Mouse (Mus musculus) ES-Bruce4 (cell line): ENCODE results near the gene Ndufaf8. TPM values are rescaled to one million over a fixed set of nuclear protein-coding genes. Genes with fewer than 3 reads are reported as not detected.
A peak's percentile ranks its signal among the peaks of the same experiment; 100 is the strongest.

Experiments
- H3K27ac ChIP-seq: 2 replicates; pipeline ENCODE4 v1.5.1; 2012; ENCODE audit warnings: low read length, inconsistent platforms; ENCODE audit not compliant: insufficient read depth
- H3K27me3 ChIP-seq: 2 replicates; pipeline ENCODE4 v1.6.1; 2012; ENCODE audit warnings: mild to moderate bottlenecking, low read length, inconsistent platforms; ENCODE audit not compliant: control insufficient read depth, poor library complexity, insufficient read depth, severe bottlenecking
- H3K36me3 ChIP-seq: 2 replicates; pipeline ENCODE4 v1.6.1; 2012; ENCODE audit warnings: inconsistent platforms, mild to moderate bottlenecking, low read length, moderate library complexity; ENCODE audit not compliant: control insufficient read depth, poor library complexity, insufficient read depth, severe bottlenecking
- H3K4me1 ChIP-seq: one replicate; pipeline ENCODE4 v1.8.1; 2011; ENCODE audit warnings: low read length; ENCODE audit not compliant: control insufficient read depth, insufficient read depth
- H3K4me3 ChIP-seq: 2 replicates; pipeline ENCODE4 v1.5.1; 2011; ENCODE audit warnings: low read depth, mild to moderate bottlenecking, low read length
- H3K9ac ChIP-seq: 2 replicates; pipeline ENCODE4 v1.6.1; 2012; ENCODE audit warnings: low read depth, mild to moderate bottlenecking, inconsistent platforms; ENCODE audit not compliant: poor library complexity, severe bottlenecking
- H3K9me3 ChIP-seq: replicated peaks from 2 replicates; pipeline ENCODE4 v1.6.1; 2012; ENCODE audit warnings: mild to moderate bottlenecking, low read length, inconsistent platforms; ENCODE audit not compliant: control insufficient read depth, poor library complexity, insufficient read depth, severe bottlenecking
- CTCF ChIP-seq: IDR thresholded peaks from one replicate; pipeline ENCODE4 v1.8.1; 2011; ENCODE audit warnings: low read depth, low read length
- EP300 ChIP-seq: IDR thresholded peaks from 2 replicates; pipeline ENCODE4 v1.6.1; 2011; ENCODE audit warnings: low read depth, low read length; ENCODE audit not compliant: insufficient read depth
- POLR2A ChIP-seq: IDR thresholded peaks from one replicate; pipeline ENCODE4 v1.8.1; 2011; ENCODE audit warnings: low read length; ENCODE audit not compliant: insufficient read depth
- polyA plus RNA-seq: library from polyadenylated mRNA; stranded (reverse); fragments of >200 nt; gene quantifications from 2 replicates; pipeline ENCODE4 v1.2.4, GENCODE M21; 2011; ENCODE audit warnings: low read depth; ENCODE audit not compliant: missing spikeins, insufficient read depth, insufficient read length

The Ndufaf8 gene
- polyA plus RNA-seq, 1 experiment, result 17.2 TPM

- Histone ChIP-seq H3K4me1 (peaks cover 4% of the 10 kb centered on the region), H3K4me3 (no peak overlapping the region), H3K36me3 (no peaks in the 10 kb centered on the region), H3K9ac (no peak overlapping the region), H3K27ac (no peak overlapping the region), H3K9me3 (no peaks in the 10 kb centered on the region), H3K27me3 (no peaks in the 10 kb centered on the region)
- TF ChIP-seq POLR2A (no peak), CTCF (peak; percentile 58), EP300 (no peak)
Observed at GRCm38 (mm10) chr11:120101036-120101435, 2.3 kb downstream of the Ndufaf8 start.

GRCm38 (mm10) chr11:120103431-120103997, 4.8 kb downstream of the Ndufaf8 start:
- no peak overlapping the region for H3K4me3 ChIP-seq
- H3K27ac ChIP-seq, result no peak overlapping the region
- TF ChIP-seq POLR2A (no peak), EP300 (no peak), CTCF (no peak)
- no peak overlapping the region for H3K9ac ChIP-seq
- H3K4me1 ChIP-seq, result peaks cover 2% of the 10 kb centered on the region
- no peaks in the 10 kb centered on the region for H3K27me3 ChIP-seq
- H3K36me3 ChIP-seq, result 0 out of 2 replicates have a peak, but pooled peaks cover 2% of the 10 kb centered on the region
- H3K9me3 ChIP-seq, result no peaks in the 10 kb centered on the region

- peaks cover 5% of the 10 kb centered on the region; the same call in 1 of the 2 replicates for H3K36me3 ChIP-seq
- H3K4me3 ChIP-seq, result no peak overlapping the region
- TF ChIP-seq EP300 (no peak), POLR2A (no peak), CTCF (no peak)
- no peaks in the 10 kb centered on the region for H3K27me3 ChIP-seq
- peaks cover 2% of the 10 kb centered on the region for H3K4me1 ChIP-seq
- no peak overlapping the region for H3K9ac ChIP-seq
- no peaks in the 10 kb centered on the region for H3K9me3 ChIP-seq
- H3K27ac ChIP-seq, result no peak overlapping the region
Observed at GRCm38 (mm10) chr11:120107026-120107425, 8.3 kb downstream of the Ndufaf8 start.

- Histone ChIP-seq H3K9me3 (no peaks in the 10 kb centered on the region), H3K36me3 (peaks cover 5% of the 10 kb centered on the region; the same call in 1 of the 2 replicates), H3K4me1 (peaks cover 2% of the 10 kb centered on the region), H3K4me3 (no peak overlapping the region), H3K27ac (no peak overlapping the region), H3K9ac (no peak overlapping the region), H3K27me3 (no peaks in the 10 kb centered on the region)
- TF ChIP-seq EP300 (no peak), CTCF (no peak), POLR2A (no peak)
Observed at GRCm38 (mm10) chr11:120107796-120108195, 9.1 kb downstream of the Ndufaf8 start.

- Histone ChIP-seq H3K36me3 (peaks cover 5% of the 10 kb centered on the region; the same call in 1 of the 2 replicates), H3K27ac (no peak overlapping the region)
Observed at GRCm38 (mm10) chr11:120109558-120110210, 11.0 kb downstream of the Ndufaf8 start.

GRCm38 (mm10) chr11:120110554-120110953, 11.8 kb downstream of the Ndufaf8 start:
- H3K36me3 ChIP-seq, result peaks cover 5% of the 10 kb centered on the region; the same call in 1 of the 2 replicates

More at GRCm38 (mm10) chr11:120109558-120110210, 11.0 kb downstream of the Ndufaf8 start:
- Histone ChIP-seq H3K27me3 (no peaks in the 10 kb centered on the region), H3K4me3 (no peak overlapping the region), H3K4me1 (peaks cover 2% of the 10 kb centered on the region), H3K9ac (no peak overlapping the region), H3K9me3 (no peaks in the 10 kb centered on the region)
- TF ChIP-seq CTCF, result no peak
- no peak for TF ChIP-seq POLR2A
- TF ChIP-seq EP300, result no peak

More at GRCm38 (mm10) chr11:120110554-120110953, 11.8 kb downstream of the Ndufaf8 start:
- Histone ChIP-seq H3K9me3 (no peaks in the 10 kb centered on the region), H3K27me3 (no peaks in the 10 kb centered on the region), H3K27ac (no peak overlapping the region), H3K4me3 (no peak overlapping the region), H3K9ac (no peak overlapping the region), H3K4me1 (peaks cover 2% of the 10 kb centered on the region)
- TF ChIP-seq POLR2A (no peak), CTCF (peak; percentile 30)
